In genomic region chr8:119020781-119021180, GRCm38 (mm10) we compare ENCODE assay signal across 7 mouse cellular contexts.
DNase-seq lines count a peak whose midpoint lies in the region; ATAC-seq and TF ChIP-seq lines count a peak whose summit lies in the region.

No protein-coding gene starts in this region.

- 22% methylated on average over 11 of the region's 11 CpGs for WGBS in kidney, adult 2 months
- WGBS in hindbrain, postnatal 0 days = 48% methylated on average over 11 of the region's 11 CpGs

- H3K27me3 ChIP-seq in kidney, adult 2 months (replicated peaks; ENCODE audit: control insufficient read depth, insufficient read depth, low read length) = no peaks in the 10 kb centered on the region
- H3K27me3 ChIP-seq in hindbrain, postnatal 0 days (ENCODE audit: insufficient read depth, low read length) = no peaks in the 10 kb centered on the region

- no peak overlapping the region for H3K27ac ChIP-seq in kidney, adult 2 months (ENCODE audit: insufficient read depth, low read depth, low read length)
- peak overlapping the region; percentile 41; the same call in 1 of the 2 replicates for H3K27ac ChIP-seq in hindbrain, postnatal 0 days

- H3K9me3 ChIP-seq in hindbrain, postnatal 0 days (ENCODE audit: low read length) = no peaks in the 10 kb centered on the region

- H3K4me3 ChIP-seq in kidney, adult 2 months (ENCODE audit: insufficient read depth, low read depth, low read length) = no peak overlapping the region
- no peak overlapping the region for H3K4me3 ChIP-seq in hindbrain, postnatal 0 days (ENCODE audit: low read length)

- no peak overlapping the region for H3K4me2 ChIP-seq in hindbrain, postnatal 0 days (ENCODE audit: low read depth, low read length)

- no peak for ATAC-seq in hindbrain, postnatal 0 days
- no peak for ATAC-seq in megakaryocyte-erythroid progenitor cell, adult 5-6 weeks (replicated peaks; ENCODE audit: low FRiP score, low TSS enrichment, poor library complexity, severe bottlenecking)

- no peaks in the 10 kb centered on the region for H3K36me3 ChIP-seq in kidney, adult 2 months (ENCODE audit: control insufficient read depth, insufficient read depth, low read length)
- no peaks in the 10 kb centered on the region for H3K36me3 ChIP-seq in hindbrain, postnatal 0 days (ENCODE audit: insufficient read depth, low read length)

- no peak for TF ChIP-seq POLR2A in kidney, adult 2 months (IDR thresholded peaks at IDR 0.05; ENCODE audit: low read depth, low read length)

- no peak overlapping the region for H3K9ac ChIP-seq in hindbrain, postnatal 0 days (replicated peaks; ENCODE audit: low read length)

- intact Hi-C loops in heart, postnatal 36 days (cut with DNase I) = no loop called here

- no peak for TF ChIP-seq CTCF in kidney, adult 2 months (conservative IDR thresholded peaks at IDR 0.05; ENCODE audit: insufficient read depth, insufficient read length, low read depth, low read length)
- TF ChIP-seq CTCF in hindbrain, postnatal 0 days (IDR thresholded peaks at IDR 0.05; ENCODE audit: low read depth) = no peak

- peak; percentile 1 for DNase-seq in kidney, adult 2 months
- DNase-seq in kidney, postnatal 36 days = no peak
- peak; percentile 7 for DNase-seq in embryo, embryonic 9.5 days (ENCODE audit: extremely low spot score)
- peak; percentile 34 for DNase-seq in hindbrain, postnatal 0 days (ENCODE audit: low spot score)
- peak; percentile 35 for DNase-seq in retina, postnatal 1 day
- DNase-seq in heart, postnatal 36 days = no peak

- no peaks in the 10 kb centered on the region for H3K4me1 ChIP-seq in kidney, adult 2 months (ENCODE audit: control insufficient read depth, insufficient read depth, low read length)
- H3K4me1 ChIP-seq in hindbrain, postnatal 0 days (ENCODE audit: insufficient read depth, low read length) = no peaks in the 10 kb centered on the region

Comparison
In these comparisons a context has a peak if more than half of its experiments do, and no peak if none do; other contexts are left out.
1. DNase-seq: peak in kidney, adult 2 months (single experiment), embryo, embryonic 9.5 days (single experiment), hindbrain, postnatal 0 days (single experiment) and retina, postnatal 1 day (single experiment); none in kidney, postnatal 36 days (0 of 2) and heart, postnatal 36 days (0 of 2).